Mouse (Mus musculus) midbrain, embryonic 16.5 days (tissue): ENCODE measurements around the gene Csde1. TPM values are rescaled to one million over a fixed set of nuclear protein-coding genes. Genes with fewer than 3 reads are reported as not detected.
A peak's percentile ranks its signal among the peaks of the same experiment; 100 is the strongest.

Experiments
- ATAC-seq: fragments of 200-750 bp; cut with Nextera tagmentation; 2 replicates; pipeline ENCODE4 v1.8.0; 2017; ENCODE audit warnings: moderate TSS enrichment
- H3K27ac ChIP-seq: fragments of 300-500 bp; sonication (generic); 2 replicates; pipeline ENCODE4 v1.5.1; 2014; ENCODE audit warnings: mild to moderate bottlenecking, low read length, mixed read lengths
- H3K27me3 ChIP-seq: fragments of 300-500 bp; sonication (generic); 2 replicates; pipeline ENCODE4 v1.6.1; 2014; ENCODE audit warnings: low read depth, low read length, mixed read lengths; ENCODE audit not compliant: control insufficient read depth, insufficient read depth
- H3K36me3 ChIP-seq: fragments of 300-500 bp; sonication (generic); 2 replicates; pipeline ENCODE4 v1.6.1; 2014; ENCODE audit warnings: mild to moderate bottlenecking, low read length, moderate library complexity, mixed read lengths; ENCODE audit not compliant: control insufficient read depth, insufficient read depth
- H3K4me1 ChIP-seq: fragments of 300-500 bp; sonication (generic); 2 replicates; pipeline ENCODE4 v1.6.1; 2014; ENCODE audit warnings: mild to moderate bottlenecking, low read length, mixed read lengths; ENCODE audit not compliant: control insufficient read depth, insufficient read depth
- H3K4me2 ChIP-seq: fragments of 300-500 bp; sonication (generic); 2 replicates; pipeline ENCODE4 v1.6.1; 2014; ENCODE audit warnings: mild to moderate bottlenecking, low read length, mixed read lengths
- H3K4me3 ChIP-seq: fragments of 300-500 bp; sonication (generic); 2 replicates; pipeline ENCODE4 v1.5.1; 2014; ENCODE audit warnings: low read depth, mild to moderate bottlenecking, low read length, moderate library complexity, mixed read lengths
- H3K9ac ChIP-seq: fragments of 300-500 bp; sonication (generic); 2 replicates; pipeline ENCODE4 v1.6.1; 2014; ENCODE audit warnings: low read depth, low read length, mixed read lengths
- H3K9me3 ChIP-seq: fragments of 300-500 bp; sonication (generic); replicated peaks from 2 replicates; pipeline ENCODE4 v1.6.1; 2014; ENCODE audit warnings: mild to moderate bottlenecking, low read length, mixed read lengths; ENCODE audit not compliant: control insufficient read depth, poor library complexity, severe bottlenecking
- WGBS: fragments of 180-500 bp; shearing (Covaris S2); extraction: QIAGEN DNeasy Blood & Tissue Kit; methylation state at CpG from one replicate; pipeline ENCODE4 v1.1.7; 2014; 5-methylcytosine and 5-hydroxymethylcytosine counted together
- polyA plus RNA-seq: library from polyadenylated mRNA; unstranded; fragments of >200 nt; fragmentation: Nextera tagmentation; extraction: Ambion mirVana; gene quantifications from 2 replicates; pipeline ENCODE4 v1.2.1, GENCODE M21; 2015

Csde1 gene
- polyA plus RNA-seq, 1 experiment from 2014 or later = 358 TPM

DNA sequence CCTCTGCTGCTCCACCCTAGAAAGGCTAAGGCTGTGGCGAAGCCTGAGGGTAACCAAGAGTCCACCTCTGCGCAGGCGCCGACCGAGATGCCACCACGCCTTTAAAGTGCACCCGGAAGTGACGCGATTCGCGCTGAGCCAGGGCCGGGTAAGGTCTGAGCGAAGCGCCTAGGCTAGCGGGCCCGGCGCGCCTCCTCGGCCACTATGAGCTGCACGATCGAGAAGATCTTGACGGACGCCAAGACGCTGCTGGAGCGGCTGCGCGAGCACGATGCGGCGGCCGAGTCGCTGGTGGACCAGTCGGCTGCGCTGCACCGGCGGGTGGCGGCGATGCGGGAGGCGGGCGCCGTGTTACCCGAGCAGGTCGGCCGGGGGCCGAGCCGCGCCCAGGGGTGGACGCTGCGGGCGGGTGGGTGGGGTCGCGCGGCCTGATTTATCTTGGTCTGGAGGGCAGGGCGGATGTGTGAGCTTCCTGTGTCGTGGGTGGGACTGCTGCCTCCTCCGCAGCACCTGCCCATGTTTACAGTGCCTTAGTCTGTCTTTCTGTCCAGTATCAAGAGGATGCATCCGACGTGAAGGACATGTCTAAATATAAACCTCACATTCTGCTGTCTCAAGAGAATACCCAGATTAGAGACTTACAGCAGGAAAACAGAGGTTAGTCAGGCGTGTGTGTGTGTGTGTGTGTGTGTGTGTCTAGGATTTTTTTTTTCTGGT lies 24.5 kb upstream of the Csde1 start, which contains the start of gene Sike1:
TSS of gene Sike1 (plus strand) at position 104 of the 717 bp plus-strand sequence.
- H3K4me3 ChIP-seq = peak within 1 kb of the TSS; percentile 51
- peak within 1 kb of the TSS; percentile 77 for H3K27ac ChIP-seq
- peak; percentile 98 for ATAC-seq
- peaks cover 18% of the 10 kb centered on the region for H3K36me3 ChIP-seq
- peak within 1 kb of the TSS; percentile 74 for H3K9ac ChIP-seq
- no peaks in the 10 kb centered on the region for H3K27me3 ChIP-seq
- H3K4me1 ChIP-seq = peaks cover 18% of the 10 kb centered on the region
- peak within 1 kb of the TSS; percentile 58 for H3K4me2 ChIP-seq
- H3K9me3 ChIP-seq = no peaks in the 10 kb centered on the region
- WGBS = under 1% methylated on average over 49 of the region's 60 CpGs

DNA sequence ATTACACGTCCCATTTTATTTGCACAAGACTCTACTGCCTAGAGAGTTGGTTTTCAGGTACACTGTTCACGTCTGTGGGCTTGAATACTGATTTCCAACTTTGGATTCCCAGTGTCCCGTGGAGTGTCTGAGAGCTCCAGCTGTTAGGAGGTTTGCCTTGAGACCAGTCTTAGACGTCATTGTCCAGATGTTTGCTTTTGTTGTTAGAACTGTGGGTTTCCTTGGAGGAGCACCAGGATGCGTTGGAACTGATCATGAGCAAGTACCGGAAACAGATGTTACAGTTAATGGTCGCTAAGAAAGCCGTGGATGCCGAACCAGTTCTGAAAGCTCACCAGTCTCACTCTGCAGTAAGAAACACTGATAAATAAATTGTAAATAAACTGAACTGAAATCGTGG lies 23.2 kb upstream of the Csde1 start:
- Histone ChIP-seq H3K4me3 (no peak overlapping the region), H3K9ac (no peak overlapping the region), H3K4me2 (peak overlapping the region; percentile 58; the same call in 1 of the 2 replicates)

GRCm38 (mm10) chr3:102997591-102997990 lies 22.6 kb upstream of the Csde1 start:
- WGBS = 90% methylated on average over 3 of the region's 3 CpGs

More for the DNA sequence above, 23.2 kb upstream of the Csde1 start:
- Histone ChIP-seq H3K4me1 (peaks cover 18% of the 10 kb centered on the region), H3K27me3 (no peaks in the 10 kb centered on the region), H3K27ac (no peak overlapping the region), H3K9me3 (no peaks in the 10 kb centered on the region), H3K36me3 (peaks cover 21% of the 10 kb centered on the region)
- WGBS = 79% methylated on average over 10 of the region's 10 CpGs
- no peak for ATAC-seq

DNA sequence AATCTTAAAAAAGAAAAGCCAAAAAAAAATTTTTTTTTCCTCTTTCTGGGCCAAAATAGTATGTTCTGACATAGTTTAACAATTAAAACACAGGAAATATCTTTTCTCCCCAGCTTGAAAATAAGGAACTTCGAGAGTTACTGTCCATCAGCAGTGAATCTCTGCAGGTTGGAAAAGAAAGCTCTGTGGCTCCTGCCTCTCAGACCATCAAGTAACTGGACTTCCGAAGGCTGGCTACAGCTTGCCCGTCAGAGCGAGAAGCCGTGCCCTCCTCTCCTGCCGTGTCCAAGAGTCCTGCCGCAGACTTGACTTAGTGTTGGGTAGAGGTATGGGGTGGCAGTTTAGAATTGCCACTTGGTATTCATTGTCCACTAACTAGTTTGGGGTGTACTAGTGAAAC lies 18.6 kb upstream of the Csde1 start:
- H3K4me2 ChIP-seq = no peak overlapping the region
- H3K27ac ChIP-seq = no peak overlapping the region
- H3K9me3 ChIP-seq = no peaks in the 10 kb centered on the region
- peaks cover 21% of the 10 kb centered on the region for H3K36me3 ChIP-seq
- no peaks in the 10 kb centered on the region for H3K27me3 ChIP-seq
- 96% methylated on average over 7 of the region's 7 CpGs for WGBS
- no peak overlapping the region for H3K4me3 ChIP-seq
- no peak overlapping the region for H3K9ac ChIP-seq
- H3K4me1 ChIP-seq = peaks cover 9% of the 10 kb centered on the region
- ATAC-seq = no peak

More at GRCm38 (mm10) chr3:102997591-102997990, 22.6 kb upstream of the Csde1 start:
- H3K4me3 ChIP-seq = no peak overlapping the region
- H3K4me2 ChIP-seq = no peak overlapping the region
- ATAC-seq = no peak
- H3K9ac ChIP-seq = no peak overlapping the region
- H3K27ac ChIP-seq = no peak overlapping the region
- H3K36me3 ChIP-seq = peaks cover 21% of the 10 kb centered on the region
- peaks cover 18% of the 10 kb centered on the region for H3K4me1 ChIP-seq
- no peaks in the 10 kb centered on the region for H3K9me3 ChIP-seq
- no peaks in the 10 kb centered on the region for H3K27me3 ChIP-seq

GRCm38 (mm10) chr3:103017350-103017749 lies 2.9 kb upstream of the Csde1 start:
- 78% methylated on average over 2 of the region's 2 CpGs for WGBS
- Histone ChIP-seq H3K4me2 (no peak overlapping the region), H3K4me3 (no peak overlapping the region), H3K9ac (no peak overlapping the region), H3K9me3 (no peaks in the 10 kb centered on the region), H3K27me3 (no peaks in the 10 kb centered on the region), H3K36me3 (no peaks in the 10 kb centered on the region), H3K4me1 (peaks cover 10% of the 10 kb centered on the region), H3K27ac (no peak overlapping the region)
- ATAC-seq = no peak

GRCm38 (mm10) chr3:103019462-103019861 lies 764 bp upstream of the Csde1 start:
- peaks cover 19% of the 10 kb centered on the region for H3K4me1 ChIP-seq
- no peak overlapping the region for H3K27ac ChIP-seq
- 100% methylated on average over 2 of the region's 2 CpGs for WGBS
- H3K4me2 ChIP-seq = peak overlapping the region; percentile 59
- H3K9ac ChIP-seq = peak overlapping the region; percentile 89
- no peaks in the 10 kb centered on the region for H3K36me3 ChIP-seq
- peak overlapping the region; percentile 74; the same call in 1 of the 2 replicates for H3K4me3 ChIP-seq
- H3K27me3 ChIP-seq = no peaks in the 10 kb centered on the region
- no peak for ATAC-seq
- no peaks in the 10 kb centered on the region for H3K9me3 ChIP-seq

DNA sequence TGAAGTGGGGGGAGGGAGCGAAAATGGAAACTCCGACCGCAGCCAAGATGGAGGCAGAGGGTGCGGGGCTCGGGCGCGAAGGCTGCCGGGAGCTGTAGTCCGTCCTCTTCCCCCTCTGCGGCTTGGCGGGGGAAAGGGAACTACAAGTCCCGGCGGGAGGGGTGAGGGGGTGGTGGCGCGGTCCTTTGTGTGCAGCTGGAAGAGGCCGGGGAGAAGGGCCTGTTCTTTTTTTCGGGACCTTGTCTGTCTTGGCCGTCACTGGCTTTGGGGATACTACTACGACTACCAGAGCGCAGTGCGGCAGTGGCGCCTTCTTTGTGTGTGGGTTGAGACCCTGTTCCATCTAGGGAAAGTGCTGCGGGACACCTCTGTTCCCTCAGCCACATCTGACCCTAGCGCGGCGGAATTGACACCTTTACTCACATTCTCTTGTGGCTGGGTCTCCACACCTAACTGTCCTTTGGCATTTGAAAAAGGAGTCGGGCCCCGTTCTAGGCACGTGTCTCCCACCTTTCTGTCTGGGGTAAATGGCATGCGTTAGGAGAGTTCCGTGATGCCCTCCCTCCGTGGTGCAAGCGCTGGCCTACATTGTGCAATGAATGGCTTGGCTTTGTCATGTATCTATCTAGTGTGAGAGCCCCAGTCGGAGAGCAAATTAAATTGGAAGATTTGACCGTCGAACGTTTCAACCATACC lies 865 bp downstream of the Csde1 start:
- Histone ChIP-seq H3K9ac (peak overlapping the region; percentile 89), H3K27me3 (no peaks in the 10 kb centered on the region), H3K4me1 (peaks cover 19% of the 10 kb centered on the region), H3K36me3 (no peaks in the 10 kb centered on the region), H3K27ac (peak overlapping the region; percentile 98), H3K4me2 (peak overlapping the region; percentile 80), H3K4me3 (peak overlapping the region; percentile 74), H3K9me3 (no peaks in the 10 kb centered on the region)
- ATAC-seq = peak; percentile 96
- under 1% methylated on average over 32 of the region's 37 CpGs for WGBS

- 88% methylated on average over 1 of the region's 1 CpGs for whole genome bisulfite sequencing
- H3K36me3 ChIP-seq = peaks cover 10% of the 10 kb centered on the region
These were observed 5.9 kb downstream of the Csde1 start for GRCm38 (mm10) chr3:103026174-103026573.

GRCm38 (mm10) chr3:103040285-103040684 lies 20.1 kb downstream of the Csde1 start:
- WGBS = 94% methylated on average over 6 of the region's 6 CpGs
- H3K4me3 ChIP-seq = no peak overlapping the region
- no peaks in the 10 kb centered on the region for H3K27me3 ChIP-seq
- no peak overlapping the region for H3K27ac ChIP-seq
- no peak overlapping the region for H3K9ac ChIP-seq
- peaks cover 16% of the 10 kb centered on the region for H3K36me3 ChIP-seq
- no peaks in the 10 kb centered on the region for H3K4me1 ChIP-seq
- H3K4me2 ChIP-seq = no peak overlapping the region
- ATAC-seq = no peak
- no peaks in the 10 kb centered on the region for H3K9me3 ChIP-seq

More at GRCm38 (mm10) chr3:103026174-103026573, 5.9 kb downstream of the Csde1 start:
- no peak overlapping the region for H3K4me2 ChIP-seq
- no peak overlapping the region for H3K4me3 ChIP-seq
- ATAC-seq = no peak
- no peaks in the 10 kb centered on the region for H3K27me3 ChIP-seq
- H3K27ac ChIP-seq = no peak overlapping the region
- H3K9me3 ChIP-seq = no peaks in the 10 kb centered on the region
- peaks cover 18% of the 10 kb centered on the region for H3K4me1 ChIP-seq
- H3K9ac ChIP-seq = no peak overlapping the region
